Mouse (Mus musculus): ENCODE results near the gene Hspa8. TPM values are rescaled to one million over a fixed set of nuclear protein-coding genes. Genes with fewer than 3 reads are reported as not detected.
"Not testable (repeated sequence)": the region's sequence is repeated elsewhere in the genome, so short reads cannot be mapped to it uniquely, and the experiment has no call there.

The Hspa8 gene
- total and polyA plus RNA-seq, 2 experiments from 2014 or later: 2,372 to 3,364 TPM

GRCm38 (mm10) chr9:40795562-40795961 is 5.2 kb upstream of the Hspa8 start:
- no peak for ATAC-seq
- Histone ChIP-seq H3K4me2 (ENCODE audit: low read depth) (no peak overlapping the region), H3K36me3 (ENCODE audit: insufficient read depth) (no peaks in the 10 kb centered on the region), H3K9ac (no peak overlapping the region), H3K27me3 (ENCODE audit: insufficient read depth, low read length) (no peaks in the 10 kb centered on the region), H3K9me3 (ENCODE audit: low read length) (no peaks in the 10 kb centered on the region), H3K27ac (ENCODE audit: low read depth, low read length) (no peak overlapping the region), H3K4me3 (ENCODE audit: low read depth, low read length) (no peak overlapping the region), H3K4me1 (ENCODE audit: insufficient read depth) (no peaks in the 10 kb centered on the region)
- 92% methylated on average over 2 of the region's 2 CpGs for WGBS
- TF ChIP-seq CTCF (IDR thresholded peaks at IDR 0.05; ENCODE audit: low read depth): no peak
- no peak for DNase-seq

- Histone ChIP-seq H3K9me3 (ENCODE audit: low read length) (no peaks in the 10 kb centered on the region), H3K27ac (ENCODE audit: low read depth, low read length) (no peak overlapping the region), H3K36me3 (ENCODE audit: insufficient read depth) (no peaks in the 10 kb centered on the region), H3K4me3 (ENCODE audit: low read depth, low read length) (no peak overlapping the region), H3K4me1 (ENCODE audit: insufficient read depth) (no peaks in the 10 kb centered on the region), H3K4me2 (ENCODE audit: low read depth) (no peak overlapping the region), H3K9ac (no peak overlapping the region), H3K27me3 (ENCODE audit: insufficient read depth, low read length) (no peaks in the 10 kb centered on the region)
- 69% methylated on average over 4 of the region's 4 CpGs for WGBS
- TF ChIP-seq CTCF (IDR thresholded peaks at IDR 0.05; ENCODE audit: low read depth): no peak
- no peak for DNase-seq
- ATAC-seq: no peak
These were observed 4.7 kb upstream of the Hspa8 start for GRCm38 (mm10) chr9:40796054-40796453.

GRCm38 (mm10) chr9:40798247-40798960 is 2.4 kb upstream of the Hspa8 start:
- TF ChIP-seq CTCF (IDR thresholded peaks at IDR 0.05; ENCODE audit: low read depth): no peak
- Histone ChIP-seq H3K4me2 (ENCODE audit: low read depth) (no peak overlapping the region), H3K9me3 (ENCODE audit: low read length) (no peaks in the 10 kb centered on the region), H3K36me3 (ENCODE audit: insufficient read depth) (peaks cover under 1% of the 10 kb centered on the region; the same call in 1 of the 2 replicates), H3K9ac (no peak overlapping the region), H3K4me1 (ENCODE audit: insufficient read depth) (no peaks in the 10 kb centered on the region), H3K4me3 (ENCODE audit: low read depth, low read length) (no peak overlapping the region), H3K27me3 (ENCODE audit: insufficient read depth, low read length) (no peaks in the 10 kb centered on the region), H3K27ac (ENCODE audit: low read depth, low read length) (no peak overlapping the region)
- no peak for ATAC-seq
- no peak for DNase-seq
- WGBS: 84% methylated on average over 9 of the region's 9 CpGs

GRCm38 (mm10) chr9:40799112-40799511 is 1.7 kb upstream of the Hspa8 start:
- no peak overlapping the region for H3K4me3 ChIP-seq (ENCODE audit: low read depth, low read length)
- TF ChIP-seq CTCF (IDR thresholded peaks at IDR 0.05; ENCODE audit: low read depth): no peak
- ATAC-seq (no peak), DNase-seq (no peak)
- 0 out of 2 replicates have a peak, but pooled peaks cover 3% of the 10 kb centered on the region for H3K4me1 ChIP-seq (ENCODE audit: insufficient read depth)
- H3K9ac ChIP-seq: no peak overlapping the region
- H3K27ac ChIP-seq (ENCODE audit: low read depth, low read length): peak overlapping the region; percentile 96
- H3K9me3 ChIP-seq (ENCODE audit: low read length): no peaks in the 10 kb centered on the region
- WGBS: 49% methylated on average over 3 of the region's 3 CpGs
- H3K4me2 ChIP-seq (ENCODE audit: low read depth): no peak overlapping the region
- H3K36me3 ChIP-seq (ENCODE audit: insufficient read depth): peaks cover 8% of the 10 kb centered on the region
- H3K27me3 ChIP-seq (ENCODE audit: insufficient read depth, low read length): no peaks in the 10 kb centered on the region

- 0 out of 2 replicates have a peak, but pooled peaks cover 3% of the 10 kb centered on the region for H3K4me1 ChIP-seq (ENCODE audit: insufficient read depth)
- peak; percentile 11; the same call in 1 of the 2 replicates for ATAC-seq
- H3K4me2 ChIP-seq (ENCODE audit: low read depth): peak overlapping the region; percentile 76
- peak overlapping the region; percentile 41 for H3K4me3 ChIP-seq (ENCODE audit: low read depth, low read length)
- no peaks in the 10 kb centered on the region for H3K9me3 ChIP-seq (ENCODE audit: low read length)
- WGBS: under 1% methylated on average over 30 of the region's 30 CpGs
- peaks cover 16% of the 10 kb centered on the region for H3K36me3 ChIP-seq (ENCODE audit: insufficient read depth)
- peak; percentile 78 for DNase-seq
- H3K9ac ChIP-seq: peak overlapping the region; percentile 80
- no peaks in the 10 kb centered on the region for H3K27me3 ChIP-seq (ENCODE audit: insufficient read depth, low read length)
- no peak for TF ChIP-seq CTCF (IDR thresholded peaks at IDR 0.05; ENCODE audit: low read depth)
- peak overlapping the region; percentile 96 for H3K27ac ChIP-seq (ENCODE audit: low read depth, low read length)
These were observed 815 bp upstream of the Hspa8 start for GRCm38 (mm10) chr9:40799837-40800501.

- ATAC-seq (peak; percentile 2; the same call in 1 of the 2 replicates), DNase-seq (peak; percentile 71)
- H3K9me3 ChIP-seq (ENCODE audit: low read length); H3K4me1 ChIP-seq (ENCODE audit: insufficient read depth); H3K27me3 ChIP-seq (ENCODE audit: insufficient read depth, low read length): not testable (repeated sequence)
- H3K27ac ChIP-seq (ENCODE audit: low read depth, low read length): peak overlapping the region; percentile 98
- peak overlapping the region; percentile 91 for H3K9ac ChIP-seq
- H3K4me2 ChIP-seq (ENCODE audit: low read depth): peak overlapping the region; percentile 72
- H3K36me3 ChIP-seq (ENCODE audit: insufficient read depth): peaks cover 33% of the 10 kb centered on the region
- WGBS: 4% methylated on average over 27 of the region's 28 CpGs
- peak overlapping the region; percentile 97 for H3K4me3 ChIP-seq (ENCODE audit: low read depth, low read length)
These were observed 1.1 kb downstream of the Hspa8 start for GRCm38 (mm10) chr9:40801614-40802532.

- Histone ChIP-seq H3K4me2 (ENCODE audit: low read depth) (peak overlapping the region; percentile 72), H3K36me3 (ENCODE audit: insufficient read depth) (peaks cover 35% of the 10 kb centered on the region), H3K4me3 (ENCODE audit: low read depth, low read length) (peak overlapping the region; percentile 97), H3K9ac (peak overlapping the region; percentile 91)
- H3K27me3 ChIP-seq (ENCODE audit: insufficient read depth, low read length); ATAC-seq; H3K9me3 ChIP-seq (ENCODE audit: low read length); H3K4me1 ChIP-seq (ENCODE audit: insufficient read depth); H3K27ac ChIP-seq (ENCODE audit: low read depth, low read length): not testable (repeated sequence)
- DNase-seq: peak; percentile 13
- WGBS: 2% methylated on average over 8 of the region's 8 CpGs
These were observed 1.7 kb downstream of the Hspa8 start for GRCm38 (mm10) chr9:40802533-40802875.

GRCm38 (mm10) chr9:40804576-40804975 is 3.8 kb downstream of the Hspa8 start:
- H3K27me3 ChIP-seq (ENCODE audit: insufficient read depth, low read length); H3K27ac ChIP-seq (ENCODE audit: low read depth, low read length); H3K9me3 ChIP-seq (ENCODE audit: low read length); H3K4me1 ChIP-seq (ENCODE audit: insufficient read depth); H3K9ac ChIP-seq; ATAC-seq; H3K4me3 ChIP-seq (ENCODE audit: low read depth, low read length); DNase-seq; H3K4me2 ChIP-seq (ENCODE audit: low read depth): not testable (repeated sequence)
- peaks cover 35% of the 10 kb centered on the region for H3K36me3 ChIP-seq (ENCODE audit: insufficient read depth)
- WGBS: 59% methylated on average over 3 of the region's 3 CpGs
